Mouse (Mus musculus) bone marrow, adult 2 months (tissue): ENCODE measurements around the gene Heatr5b.

Source experiments
- CTCF ChIP-seq: fragments of 200-500 bp; IDR thresholded peaks from 2 replicates; pipeline ENCODE4 v1.5.1; 2011; ENCODE audit warnings: low read length, control low read depth; ENCODE audit not compliant: control insufficient read depth, insufficient read depth
- POLR2A ChIP-seq: fragments of 200-500 bp; IDR thresholded peaks from 2 replicates; pipeline ENCODE4 v1.6.1; 2011; ENCODE audit warnings: low read depth, mild to moderate bottlenecking, control low read depth, low read length, borderline replicate concordance; ENCODE audit not compliant: control insufficient read depth

DNA sequence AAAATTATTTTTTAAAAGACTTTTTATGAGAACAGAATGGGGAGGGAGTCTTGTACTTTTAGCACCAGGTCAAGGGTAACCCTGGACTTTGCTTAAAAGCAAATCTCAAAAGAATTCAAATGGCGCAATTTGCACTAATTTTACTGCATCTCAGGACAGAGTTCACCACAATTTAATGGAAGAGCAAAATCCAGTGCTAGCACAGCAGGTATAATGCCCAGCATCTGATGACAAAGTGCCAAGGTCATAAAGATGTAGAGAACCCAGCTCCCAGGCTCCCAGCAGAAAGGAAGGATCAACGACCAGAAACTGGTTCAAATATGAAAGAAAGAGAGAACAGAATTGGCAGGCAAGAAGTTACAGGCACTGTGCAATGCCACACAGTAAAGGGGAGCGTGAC is 43.0 kb downstream of the Heatr5b start:
- TF ChIP-seq CTCF (no peak), POLR2A (no peak)
